Mouse (Mus musculus) hindbrain, postnatal 0 days (tissue): ENCODE results near the gene Thrb. TPM values are rescaled to one million over a fixed set of nuclear protein-coding genes. Genes with fewer than 3 reads are reported as not detected.

Experiments
- ATAC-seq: fragments of 200-750 bp; cut with Nextera tagmentation; 2 replicates; pipeline ENCODE4 v1.8.0; 2017; ENCODE audit warnings: mild to moderate bottlenecking, moderate TSS enrichment, moderate library complexity
- DNase-seq: peaks from one replicate; pipeline ENCODE4 v3.0.0-alpha.2; 2015; ENCODE audit warnings: low spot score
- H3K27ac ChIP-seq: fragments of 300-500 bp; sonication (generic); 2 replicates; pipeline ENCODE4 v1.5.1; 2014; ENCODE audit warnings: mild to moderate bottlenecking
- H3K27me3 ChIP-seq: fragments of 300-500 bp; sonication (generic); 2 replicates; pipeline ENCODE4 v1.6.1; 2014; ENCODE audit warnings: low read length, mixed read lengths; ENCODE audit not compliant: insufficient read depth
- H3K36me3 ChIP-seq: fragments of 300-500 bp; sonication (generic); 2 replicates; pipeline ENCODE4 v1.6.1; 2014; ENCODE audit warnings: low read length, mixed read lengths; ENCODE audit not compliant: insufficient read depth
- H3K4me1 ChIP-seq: fragments of 300-500 bp; sonication (generic); 2 replicates; pipeline ENCODE4 v1.6.1; 2014; ENCODE audit warnings: antibody characterized with exemption, low read length, mixed read lengths; ENCODE audit not compliant: insufficient read depth
- H3K4me2 ChIP-seq: fragments of 300-500 bp; sonication (generic); 2 replicates; pipeline ENCODE4 v1.6.1; 2014; ENCODE audit warnings: low read depth, mild to moderate bottlenecking, low read length, moderate library complexity, mixed read lengths
- H3K4me3 ChIP-seq: fragments of 300-500 bp; sonication (generic); 2 replicates; pipeline ENCODE4 v1.5.1; 2014; ENCODE audit warnings: low read length
- H3K9ac ChIP-seq: fragments of 300-500 bp; sonication (generic); replicated peaks from 2 replicates; pipeline ENCODE4 v1.6.1; 2014; ENCODE audit warnings: mild to moderate bottlenecking, low read length, moderate library complexity, mixed read lengths
- H3K9me3 ChIP-seq: fragments of 300-500 bp; sonication (generic); 2 replicates; pipeline ENCODE4 v1.6.1; 2016; ENCODE audit warnings: low read length, mixed read lengths
- CTCF ChIP-seq: IDR thresholded peaks from 2 replicates; pipeline ENCODE4 v1.5.1; 2016; ENCODE audit warnings: antibody characterized with exemption, control low read depth, low read depth
- WGBS: fragments of 180-500 bp; shearing (Covaris S2); extraction: QIAGEN DNeasy Blood & Tissue Kit; methylation state at CpG from one replicate; pipeline ENCODE4 v1.1.7; 2014; 5-methylcytosine and 5-hydroxymethylcytosine counted together
- polyA plus RNA-seq: library from polyadenylated mRNA; unstranded; fragments of >200 nt; fragmentation: Nextera tagmentation; extraction: Ambion mirVana; gene quantifications from 2 replicates; pipeline ENCODE4 v1.2.1, GENCODE M21; 2015
- total RNA-seq: library from RNA; depleted of rRNA; stranded (reverse); fragments of >200 nt; gene quantifications from 2 replicates; pipeline ENCODE4 v1.2.3, GENCODE M21; 2014

Gene Thrb
- total and polyA plus RNA-seq, 2 experiments from 2014 or later: 2.8 to 5.3 TPM

GRCm38 (mm10) chr14:17655084-17655483 is 5.0 kb upstream of the Thrb start:
- Histone ChIP-seq H3K9ac (no peak overlapping the region), H3K4me1 (no peaks in the 10 kb centered on the region), H3K27ac (no peak overlapping the region), H3K36me3 (no peaks in the 10 kb centered on the region), H3K4me2 (no peak overlapping the region), H3K9me3 (no peaks in the 10 kb centered on the region), H3K4me3 (no peak overlapping the region), H3K27me3 (no peaks in the 10 kb centered on the region; the same call in 1 of the 2 replicates)
- ATAC-seq (no peak), DNase-seq (no peak)
- TF ChIP-seq CTCF: no peak
- 53% methylated on average over 5 of the region's 5 CpGs for WGBS

GRCm38 (mm10) chr14:17659031-17659430 is 1.0 kb upstream of the Thrb start:
- WGBS: 0% methylated on average over 9 of the region's 10 CpGs

GRCm38 (mm10) chr14:17660329-17661099 is 453 bp downstream of the Thrb start:
- peak; percentile 81 for DNase-seq
- under 1% methylated on average over 77 of the region's 82 CpGs for WGBS
- peak overlapping the region; percentile 60; the same call in 1 of the 2 replicates for H3K27ac ChIP-seq

More at GRCm38 (mm10) chr14:17659031-17659430, 1.0 kb upstream of the Thrb start:
- Histone ChIP-seq H3K9ac (no peak overlapping the region), H3K36me3 (no peaks in the 10 kb centered on the region), H3K4me1 (no peaks in the 10 kb centered on the region), H3K9me3 (no peaks in the 10 kb centered on the region), H3K4me3 (peak overlapping the region; percentile 83), H3K27ac (0 out of 2 replicates have a peak overlapping the region, but pooled peaks have one; percentile 27), H3K4me2 (peak overlapping the region; percentile 100), H3K27me3 (peaks cover 5% of the 10 kb centered on the region; the same call in 1 of the 2 replicates)
- DNase-seq (peak; percentile 94), ATAC-seq (peak; percentile 76)
- TF ChIP-seq CTCF: peak; percentile 70

GRCm38 (mm10) chr14:17661100-17661521 is 1.1 kb downstream of the Thrb start:
- under 1% methylated on average over 16 of the region's 16 CpGs for WGBS
- H3K27ac ChIP-seq: peak overlapping the region; percentile 60; the same call in 1 of the 2 replicates

More at GRCm38 (mm10) chr14:17660329-17661099, 453 bp downstream of the Thrb start:
- H3K27me3 ChIP-seq: peaks cover 5% of the 10 kb centered on the region; the same call in 1 of the 2 replicates
- peak; percentile 43 for TF ChIP-seq CTCF
- peak overlapping the region; percentile 83 for H3K4me3 ChIP-seq
- peak; percentile 95 for ATAC-seq
- peak overlapping the region; percentile 68 for H3K9ac ChIP-seq
- no peaks in the 10 kb centered on the region for H3K9me3 ChIP-seq
- H3K4me2 ChIP-seq: peak overlapping the region; percentile 100
- H3K36me3 ChIP-seq: no peaks in the 10 kb centered on the region
- H3K4me1 ChIP-seq: no peaks in the 10 kb centered on the region

GRCm38 (mm10) chr14:17662087-17662486 is 2.0 kb downstream of the Thrb start:
- Histone ChIP-seq H3K27me3 (peaks cover 5% of the 10 kb centered on the region; the same call in 1 of the 2 replicates), H3K36me3 (no peaks in the 10 kb centered on the region), H3K9ac (no peak overlapping the region), H3K27ac (no peak overlapping the region), H3K4me1 (no peaks in the 10 kb centered on the region), H3K9me3 (no peaks in the 10 kb centered on the region), H3K4me2 (peak overlapping the region; percentile 100), H3K4me3 (peak overlapping the region; percentile 83)
- WGBS: 45% methylated on average over 5 of the region's 5 CpGs
- DNase-seq: no peak
- TF ChIP-seq CTCF: no peak
- no peak for ATAC-seq

More at GRCm38 (mm10) chr14:17661100-17661521, 1.1 kb downstream of the Thrb start:
- H3K4me2 ChIP-seq: peak overlapping the region; percentile 100
- TF ChIP-seq CTCF: no peak
- no peaks in the 10 kb centered on the region for H3K4me1 ChIP-seq
- no peaks in the 10 kb centered on the region for H3K36me3 ChIP-seq
- H3K9ac ChIP-seq: peak overlapping the region; percentile 68
- no peaks in the 10 kb centered on the region for H3K9me3 ChIP-seq
- ATAC-seq: peak; percentile 31; the same call in 1 of the 2 replicates
- H3K27me3 ChIP-seq: peaks cover 5% of the 10 kb centered on the region; the same call in 1 of the 2 replicates
- H3K4me3 ChIP-seq: peak overlapping the region; percentile 83
- DNase-seq: peak; percentile 52

GRCm38 (mm10) chr14:17674335-17674734 is 14.3 kb downstream of the Thrb start:
- Histone ChIP-seq H3K27ac (no peak overlapping the region), H3K4me2 (no peak overlapping the region), H3K4me3 (no peak overlapping the region), H3K9me3 (no peaks in the 10 kb centered on the region), H3K36me3 (no peaks in the 10 kb centered on the region), H3K27me3 (no peaks in the 10 kb centered on the region), H3K9ac (no peak overlapping the region), H3K4me1 (no peaks in the 10 kb centered on the region)
- 85% methylated on average over 1 of the region's 1 CpGs for WGBS
- ATAC-seq (no peak), DNase-seq (no peak)
- no peak for TF ChIP-seq CTCF
